Mouse (Mus musculus) C2C12 (cell line): ENCODE results near the gene Tmem230. TPM values are rescaled to one million over a fixed set of nuclear protein-coding genes. Genes with fewer than 3 reads are reported as not detected.
A peak's percentile ranks its signal among the peaks of the same experiment; 100 is the strongest.

Experiments
- H3K27me3 ChIP-seq: one replicate; pipeline ENCODE4 v1.6.1; 2011; ENCODE audit not compliant: control insufficient read depth, insufficient read depth, insufficient read length
- H3K36me3 ChIP-seq: one replicate; pipeline ENCODE4 v1.6.1; 2011; ENCODE audit not compliant: control insufficient read depth, insufficient read depth
- H3K4me3 ChIP-seq: one replicate; pipeline ENCODE4 v1.5.1; 2011; ENCODE audit warnings: mild to moderate bottlenecking, control low read depth; ENCODE audit not compliant: poor library complexity, insufficient read depth, severe bottlenecking
- H3K79me2 ChIP-seq: one replicate; pipeline ENCODE4 v1.6.1; 2011; ENCODE audit not compliant: control insufficient read depth, insufficient read depth
- H3K79me3 ChIP-seq: one replicate; pipeline ENCODE4 v1.6.1; 2011; ENCODE audit warnings: low read depth, control low read depth
- H3ac ChIP-seq: one replicate; pipeline ENCODE3; 2011; ENCODE audit warnings: low read depth; ENCODE audit not compliant: control insufficient read depth, insufficient read length
- CEBPB ChIP-seq: IDR thresholded peaks from one replicate; pipeline ENCODE4 v1.6.1; 2011; ENCODE audit warnings: low read depth, mild to moderate bottlenecking, control low read depth, moderate library complexity
- CTCF ChIP-seq: IDR thresholded peaks from one replicate; pipeline ENCODE4 v1.5.1; 2011; ENCODE audit not compliant: control insufficient read depth, insufficient read depth, insufficient read length
- FOSL1 ChIP-seq: IDR thresholded peaks from one replicate; pipeline ENCODE4 v1.8.0; 2011; ENCODE audit warnings: mild to moderate bottlenecking, low read length; ENCODE audit not compliant: poor library complexity, insufficient read depth, severe bottlenecking
- MAX ChIP-seq: IDR thresholded peaks from one replicate; pipeline ENCODE4 v1.6.1; 2011; ENCODE audit warnings: mild to moderate bottlenecking, control low read depth
- MYOD1 ChIP-seq: IDR thresholded peaks from one replicate; pipeline ENCODE4 v1.6.1; 2011; ENCODE audit warnings: low read depth; ENCODE audit not compliant: control insufficient read depth, insufficient read length
- MYOG ChIP-seq: IDR thresholded peaks from one replicate; pipeline ENCODE4 v1.6.1; 2011; ENCODE audit not compliant: control insufficient read depth, insufficient read length; ENCODE audit errors: extremely low read depth
- USF1 ChIP-seq: IDR thresholded peaks from one replicate; pipeline ENCODE4 v1.6.1; 2011; ENCODE audit warnings: low read depth, mild to moderate bottlenecking, control low read depth, moderate library complexity
- polyA plus RNA-seq: library from polyadenylated mRNA; unstranded; fragments of >200 nt; fragmentation: generic; extraction: Trizol; gene quantifications from one replicate; pipeline ENCODE4 v1.2.1, GENCODE M21; 2012; ENCODE audit warnings: missing spikeins

Gene Tmem230
- polyA plus RNA-seq, 1 experiment = 29.1 TPM

DNA sequence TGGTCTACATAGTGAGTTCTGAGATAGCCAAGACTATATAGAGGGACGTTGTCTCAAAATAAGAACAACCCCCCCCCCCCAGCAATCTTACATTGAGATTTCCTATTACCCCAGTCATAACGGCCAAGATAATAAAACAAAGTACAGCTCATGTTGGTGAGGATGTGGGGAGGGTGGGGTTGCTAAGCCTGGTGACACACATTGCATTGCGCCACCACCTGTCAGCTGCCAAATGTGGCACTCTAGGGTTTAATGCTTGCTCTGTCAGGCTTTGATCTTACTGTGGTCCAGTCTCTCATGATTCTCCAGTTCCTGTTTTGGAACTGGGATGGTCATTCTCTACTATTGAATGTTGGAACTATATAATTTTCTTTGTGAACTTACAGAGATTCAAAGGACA, 43.8 kb downstream of the Tmem230 start:
- no peaks in the 10 kb centered on the region for H3K79me3 ChIP-seq
- peak; percentile 76 for TF ChIP-seq MAX
- no peak for TF ChIP-seq FOSL1
- TF ChIP-seq MYOG = no peak
- TF ChIP-seq CEBPB = peak; percentile 97
- TF ChIP-seq CTCF = peak; percentile 30
- TF ChIP-seq MYOD1 = peak; percentile 78
- no peak for TF ChIP-seq USF1
- no peaks in the 10 kb centered on the region for H3K27me3 ChIP-seq
- H3K36me3 ChIP-seq = no peaks in the 10 kb centered on the region
- H3K79me2 ChIP-seq = no peaks in the 10 kb centered on the region
- no peak overlapping the region for H3ac ChIP-seq
- H3K4me3 ChIP-seq = no peak overlapping the region

- Histone ChIP-seq H3K79me3 (no peaks in the 10 kb centered on the region), H3ac (no peak overlapping the region), H3K4me3 (no peak overlapping the region), H3K36me3 (no peaks in the 10 kb centered on the region), H3K79me2 (no peaks in the 10 kb centered on the region), H3K27me3 (no peaks in the 10 kb centered on the region)
- TF ChIP-seq USF1 = no peak
- TF ChIP-seq MYOD1 = no peak
- no peak for TF ChIP-seq CEBPB
- no peak for TF ChIP-seq CTCF
- TF ChIP-seq MAX = no peak
- no peak for TF ChIP-seq FOSL1
- no peak for TF ChIP-seq MYOG
Observed at GRCm38 (mm10) chr2:132203186-132203585, 44.4 kb downstream of the Tmem230 start.

DNA sequence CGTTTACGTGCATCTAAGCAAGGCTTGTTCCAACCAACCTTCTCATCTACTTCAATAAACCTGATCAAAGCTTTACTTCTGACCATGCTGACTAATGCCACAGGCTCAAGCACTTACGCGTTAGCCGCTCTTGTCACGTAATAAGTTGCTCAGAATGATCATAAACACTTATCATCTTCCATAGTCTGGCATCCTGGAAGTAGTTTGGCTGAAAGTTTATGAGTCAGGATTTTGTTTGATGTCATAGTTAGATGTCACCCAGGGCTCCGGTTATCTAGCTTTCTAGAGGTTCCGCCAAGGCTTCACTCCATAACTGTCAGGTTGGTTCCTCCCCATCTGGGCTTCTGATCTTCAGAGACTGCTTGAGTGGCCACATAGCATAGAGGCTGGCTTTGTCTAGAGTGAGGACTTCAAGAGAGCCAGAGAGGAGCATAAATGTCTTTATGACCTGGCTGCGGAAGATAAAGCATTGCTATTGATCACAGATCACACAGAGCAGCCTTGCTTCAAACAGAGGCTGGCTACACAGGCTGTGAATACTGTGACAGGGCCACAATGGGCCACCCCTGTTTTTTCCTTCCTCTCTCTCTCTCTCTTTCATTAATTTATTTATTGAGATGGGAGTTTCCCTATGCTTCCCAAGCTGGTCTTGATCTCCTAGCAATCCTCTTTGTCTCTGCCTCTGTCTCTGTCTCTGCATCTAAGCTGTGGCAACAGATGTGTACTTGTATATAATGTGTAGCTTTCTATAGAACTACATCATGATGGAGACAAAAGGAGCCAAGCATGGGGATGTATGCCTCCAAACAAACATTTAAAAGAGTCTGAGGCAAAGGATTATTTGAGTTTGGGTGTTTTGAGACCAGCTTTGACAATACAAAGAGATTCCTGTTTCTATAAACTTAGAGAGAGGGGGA, 49.3 kb downstream of the Tmem230 start:
- Histone ChIP-seq H3K27me3 (no peaks in the 10 kb centered on the region), H3K4me3 (no peak overlapping the region), H3K79me2 (no peaks in the 10 kb centered on the region), H3K79me3 (no peaks in the 10 kb centered on the region), H3K36me3 (no peaks in the 10 kb centered on the region), H3ac (no peak overlapping the region)
- TF ChIP-seq FOSL1 = no peak
- TF ChIP-seq MYOG = no peak
- no peak for TF ChIP-seq USF1
- TF ChIP-seq CTCF = no peak
- no peak for TF ChIP-seq CEBPB
- no peak for TF ChIP-seq MYOD1
- no peak for TF ChIP-seq MAX

DNA sequence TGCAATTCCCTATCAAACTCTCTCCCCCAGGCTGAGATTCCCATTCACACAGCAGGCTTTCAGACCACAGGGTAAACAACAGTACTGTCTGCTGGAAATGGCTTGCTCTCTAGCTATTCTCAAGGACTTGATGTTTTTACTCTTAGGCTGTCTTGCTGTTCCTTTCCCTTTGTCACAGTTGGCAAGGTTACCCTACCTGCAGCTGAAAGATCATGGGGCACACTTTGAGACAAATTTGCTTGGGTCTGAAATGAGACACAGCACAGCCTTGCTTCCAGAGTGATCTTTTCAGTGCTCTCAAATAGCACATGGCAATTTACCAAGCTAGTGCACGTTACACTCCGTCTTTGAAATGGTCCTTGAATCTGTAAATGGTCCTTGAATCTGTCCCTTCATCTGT, 52.0 kb downstream of the Tmem230 start:
- no peak overlapping the region for H3ac ChIP-seq
- H3K79me3 ChIP-seq = no peaks in the 10 kb centered on the region

DNA sequence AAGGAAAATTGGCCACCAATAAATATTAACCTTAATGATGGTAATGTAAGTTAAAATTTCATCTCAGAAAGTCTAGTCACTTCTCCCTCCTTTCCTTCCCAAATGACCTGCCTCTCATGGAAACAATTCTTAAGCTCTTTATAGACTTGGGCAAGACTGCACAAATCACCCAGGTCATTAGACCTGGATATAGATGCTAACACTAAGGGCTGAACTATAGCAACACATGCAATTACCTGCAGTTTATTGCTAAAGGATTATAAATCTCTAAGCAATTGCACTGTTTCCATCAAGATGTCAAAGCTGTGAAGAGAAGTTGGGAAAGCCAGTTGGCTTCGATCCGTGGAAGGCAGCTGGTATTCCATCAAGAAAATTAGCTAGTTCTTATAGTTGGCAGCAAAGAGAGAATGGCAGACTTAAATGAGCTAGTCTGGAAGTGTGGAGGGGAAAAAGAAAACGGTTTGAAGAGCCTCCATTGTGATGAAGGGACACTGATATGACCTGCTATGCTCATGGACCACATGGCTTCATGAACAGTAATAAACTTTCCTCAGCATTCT, 56.9 kb downstream of the Tmem230 start:
- no peak for TF ChIP-seq MYOD1
- no peak for TF ChIP-seq FOSL1
- no peak for TF ChIP-seq MAX
- no peak for TF ChIP-seq CEBPB
- TF ChIP-seq CTCF = no peak
- Histone ChIP-seq H3K79me2 (no peaks in the 10 kb centered on the region), H3K36me3 (no peaks in the 10 kb centered on the region), H3K4me3 (no peak overlapping the region), H3ac (no peak overlapping the region), H3K79me3 (no peaks in the 10 kb centered on the region), H3K27me3 (no peaks in the 10 kb centered on the region)

More for the DNA sequence above, 52.0 kb downstream of the Tmem230 start:
- Histone ChIP-seq H3K4me3 (no peak overlapping the region), H3K27me3 (no peaks in the 10 kb centered on the region), H3K79me2 (no peaks in the 10 kb centered on the region), H3K36me3 (no peaks in the 10 kb centered on the region)
- peak; percentile 32 for TF ChIP-seq MYOD1
- TF ChIP-seq FOSL1 = no peak

Other genes starting within 250 kb of the Tmem230 start
- gene Rassf2, start 217.5 kb downstream of the Tmem230 start, polyA plus RNA-seq = 0.94 TPM
- gene Slc23a2, start 102.7 kb downstream of the Tmem230 start, polyA plus RNA-seq = 12.0 TPM
- 228 TPM for gene Pcna, start 5.5 kb upstream of the Tmem230 start, polyA plus RNA-seq
- 13.4 TPM for gene Cds2, start 15.3 kb upstream of the Tmem230 start, polyA plus RNA-seq
- not detected for gene Prokr2, start 137.6 kb upstream of the Tmem230 start, polyA plus RNA-seq